Mouse (Mus musculus): ENCODE measurements at regions not wholly inside any gene's neighbourhood (a gene's known extent, or its start where the extent isn't known, plus 50 kb on each side); places are given as distances from the start of the nearest gene placed in this dataset.

DNA sequence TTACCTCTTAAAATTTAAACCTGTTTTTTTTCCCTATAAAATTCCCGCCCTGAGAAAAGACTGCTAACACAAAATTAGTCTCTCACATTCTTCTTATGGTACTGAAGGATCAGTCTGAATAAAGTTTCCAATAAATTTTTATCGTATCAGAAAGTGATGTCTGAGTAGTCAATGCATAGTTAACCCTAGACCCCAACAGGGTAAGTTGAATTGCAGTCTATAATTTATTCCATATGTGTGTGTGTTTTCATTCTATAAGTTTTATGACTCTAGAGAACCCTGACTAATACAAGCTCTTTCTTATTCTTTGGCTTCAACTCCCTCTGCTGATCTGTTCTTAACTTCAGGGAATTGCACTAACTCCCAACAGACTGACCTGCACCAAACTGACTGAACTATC lies 996.2 kb upstream of the G6pd2 start:
- peak; percentile 1 for DNase-seq

Measured in embryo, embryonic 11 days (tissue).